Mouse (Mus musculus) forebrain, embryonic 14.5 days (tissue): ENCODE results near the gene Pom121l2. TPM values are rescaled to one million over a fixed set of nuclear protein-coding genes. Genes with fewer than 3 reads are reported as not detected.
"Not testable (repeated sequence)": the region's sequence is repeated elsewhere in the genome, so short reads cannot be mapped to it uniquely, and the experiment has no call there.

Source experiments
- ATAC-seq: fragments of 200-750 bp; cut with Nextera tagmentation; 2 replicates; pipeline ENCODE4 v1.8.0; 2017; ENCODE audit warnings: mild to moderate bottlenecking, moderate library complexity
- DNase-seq: peaks from one replicate; pipeline ENCODE4 v3.0.0-alpha.2; 2015; ENCODE audit warnings: low spot score
- H3K27ac ChIP-seq: fragments of 300-500 bp; sonication (generic); 2 replicates; pipeline ENCODE4 v1.5.1; 2014; ENCODE audit warnings: low read depth, mild to moderate bottlenecking, control low read depth, low read length, moderate library complexity
- H3K27me3 ChIP-seq: fragments of 300-500 bp; sonication (generic); replicated peaks from 2 replicates; pipeline ENCODE4 v1.6.1; 2014; ENCODE audit warnings: low read length, control low read depth, mixed read lengths; ENCODE audit not compliant: control insufficient read depth, insufficient read depth
- H3K36me3 ChIP-seq: fragments of 300-500 bp; sonication (generic); 2 replicates; pipeline ENCODE4 v1.6.1; 2014; ENCODE audit warnings: low read length, control low read depth; ENCODE audit not compliant: control insufficient read depth, insufficient read depth
- H3K4me1 ChIP-seq: fragments of 300-500 bp; sonication (generic); 2 replicates; pipeline ENCODE4 v1.6.1; 2014; ENCODE audit warnings: antibody characterized with exemption, low read length, control low read depth; ENCODE audit not compliant: control insufficient read depth, insufficient read depth
- H3K4me2 ChIP-seq: fragments of 300-500 bp; sonication (generic); 2 replicates; pipeline ENCODE4 v1.6.1; 2014; ENCODE audit warnings: mild to moderate bottlenecking, control low read depth, low read length
- H3K4me3 ChIP-seq: fragments of 300-500 bp; sonication (generic); 2 replicates; pipeline ENCODE4 v1.5.1; 2014; ENCODE audit warnings: low read depth, low read length, control low read depth
- H3K9ac ChIP-seq: fragments of 300-500 bp; sonication (generic); 2 replicates; pipeline ENCODE4 v1.6.1; 2014; ENCODE audit warnings: mild to moderate bottlenecking, low read length, control low read depth, moderate library complexity
- H3K9me3 ChIP-seq: fragments of 300-500 bp; sonication (generic); replicated peaks from 2 replicates; pipeline ENCODE4 v1.6.1; 2016; ENCODE audit warnings: low read length, control low read depth, mixed read lengths; ENCODE audit not compliant: control insufficient read depth
- WGBS: fragments of 180-500 bp; shearing (Covaris S2); extraction: QIAGEN DNeasy Blood & Tissue Kit; methylation state at CpG from one replicate; pipeline ENCODE4 v1.1.7; 2014; 5-methylcytosine and 5-hydroxymethylcytosine counted together
- microRNA-seq: library from miRNA; unstranded; fragments of <30 nt; microRNA quantifications from one replicate; pipeline ENCODE4, GENCODE M21; 2016
- polyA plus RNA-seq: library from polyadenylated mRNA; unstranded; fragments of >200 nt; fragmentation: Nextera tagmentation; extraction: Ambion mirVana; gene quantifications from 2 replicates; pipeline ENCODE4 v1.2.1, GENCODE M21; 2014

Gene Pom121l2
- polyA plus RNA-seq, 1 experiment from 2014 or later = 0.14 TPM

- peak overlapping the region; percentile 85 for H3K27ac ChIP-seq
- no peaks in the 10 kb centered on the region for H3K36me3 ChIP-seq
- H3K9ac ChIP-seq = peak overlapping the region; percentile 58
- under 1% methylated on average over 12 of the region's 14 CpGs for WGBS
- H3K4me3 ChIP-seq = peak overlapping the region; percentile 35
- H3K4me2 ChIP-seq = peak overlapping the region; percentile 64
- H3K4me1 ChIP-seq = peaks cover 8% of the 10 kb centered on the region
- H3K27me3 ChIP-seq = no peaks in the 10 kb centered on the region
- ATAC-seq (no peak), DNase-seq (no peak)
- no peaks in the 10 kb centered on the region for H3K9me3 ChIP-seq
Observed at GRCm38 (mm10) chr13:22034443-22035266, 53.7 kb downstream of the Pom121l2 start.

GRCm38 (mm10) chr13:22035267-22036148 lies 54.5 kb downstream of the Pom121l2 start, which contains the start of the genes Hist1h2ah and Hist1h2bk:
TSS of gene Hist1h2ah (minus strand) at chr13:22035568.
TSS of gene Hist1h2bk (plus strand) at chr13:22035870.
- Histone ChIP-seq H3K4me3 (peak within 1 kb of the TSS; percentile 35), H3K9ac (peak within 1 kb of the TSS; percentile 66), H3K4me2 (peak within 1 kb of the TSS; percentile 64), H3K4me1 (peaks cover 14% of the 10 kb centered on the region), H3K27ac (peak within 1 kb of the TSS; percentile 88)
- DNase-seq = peak; percentile 99
- H3K27me3 ChIP-seq, H3K36me3 ChIP-seq, H3K9me3 ChIP-seq: not testable (repeated sequence)
- peak; percentile 98 for ATAC-seq
- under 1% methylated on average over 23 of the region's 69 CpGs for WGBS

GRCm38 (mm10) chr13:22036149-22036956 lies 55.4 kb downstream of the Pom121l2 start:
- Histone ChIP-seq H3K4me1 (peaks cover 16% of the 10 kb centered on the region), H3K4me3 (peak overlapping the region; percentile 35), H3K9ac (peak overlapping the region; percentile 66), H3K9me3 (no peaks in the 10 kb centered on the region), H3K4me2 (peak overlapping the region; percentile 64), H3K27ac (peak overlapping the region; percentile 88), H3K27me3 (no peaks in the 10 kb centered on the region), H3K36me3 (no peaks in the 10 kb centered on the region)
- WGBS = 1% methylated on average over 18 of the region's 23 CpGs
- DNase-seq (no peak), ATAC-seq (peak; percentile 1; the same call in 1 of the 2 replicates)

- Histone ChIP-seq H3K4me3 (peak overlapping the region; percentile 35), H3K4me1 (peaks cover 18% of the 10 kb centered on the region), H3K27me3 (no peaks in the 10 kb centered on the region), H3K9me3 (no peaks in the 10 kb centered on the region), H3K9ac (peak overlapping the region; percentile 66), H3K4me2 (peak overlapping the region; percentile 64), H3K36me3 (no peaks in the 10 kb centered on the region), H3K27ac (peak overlapping the region; percentile 88)
- 50% methylated on average over 3 of the region's 3 CpGs for WGBS
- ATAC-seq (no peak), DNase-seq (no peak)
Observed at GRCm38 (mm10) chr13:22036986-22037385, 56.0 kb downstream of the Pom121l2 start.

- no peak for ATAC-seq
- Histone ChIP-seq H3K4me1 (peaks cover 21% of the 10 kb centered on the region), H3K4me2 (0 out of 2 replicates have a peak overlapping the region, but pooled peaks have one; percentile 64), H3K9me3 (no peaks in the 10 kb centered on the region), H3K27ac (no peak overlapping the region), H3K36me3 (no peaks in the 10 kb centered on the region), H3K4me3 (no peak overlapping the region), H3K27me3 (no peaks in the 10 kb centered on the region), H3K9ac (no peak overlapping the region)
- 69% methylated on average over 2 of the region's 2 CpGs for whole genome bisulfite sequencing
- DNase-seq = no peak
Observed at GRCm38 (mm10) chr13:22037415-22037814, 56.4 kb downstream of the Pom121l2 start.

Small RNAs within 50 kb of the gene (microRNA-seq; reads per million reads assigned to microRNA genes)
- gene Gm44390 = not detected

Other genes with a start within 250 kb of the Pom121l2 start
- gene Hist1h4j, start 246.1 kb upstream of the Pom121l2 start, polyA plus RNA-seq = 1.7 TPM in 2 replicates
- gene Hist1h4k, start 230.7 kb upstream of the Pom121l2 start, polyA plus RNA-seq = 2.7 and 4.6 TPM in 2 replicates
- gene Hist1h2ak, start 227.4 kb upstream of the Pom121l2 start, polyA plus RNA-seq = 3.4 and 10.8 TPM in 2 replicates
- gene Hist1h2bn, start 227.1 kb upstream of the Pom121l2 start, polyA plus RNA-seq = 0.90 and 2.5 TPM in 2 replicates
- gene Hist1h1b, start 200.6 kb upstream of the Pom121l2 start, polyA plus RNA-seq = 11.0 and 11.1 TPM in 2 replicates
- gene Hist1h3i, start 197.8 kb upstream of the Pom121l2 start, polyA plus RNA-seq = 108 and 166 TPM in 2 replicates
- 6.6 TPM in 1 of 2 replicates, not detected in the other for gene Hist1h2an, start 194.0 kb upstream of the Pom121l2 start, polyA plus RNA-seq
- gene Hist1h2bp, start 193.7 kb upstream of the Pom121l2 start, polyA plus RNA-seq = 0.84 and 1.5 TPM in 2 replicates
- gene Hist1h2bq, start 171.0 kb upstream of the Pom121l2 start, polyA plus RNA-seq = 9.2 and 17.1 TPM in 2 replicates
- gene Hist1h2ao, start 170.7 kb upstream of the Pom121l2 start, polyA plus RNA-seq = not detected in 2 replicates
- not detected in 2 replicates for gene Hist1h4m, start 169.4 kb upstream of the Pom121l2 start, polyA plus RNA-seq
- gene Hist1h4n, start 149.0 kb upstream of the Pom121l2 start, polyA plus RNA-seq = 4.6 and 16.7 TPM in 2 replicates
- 2,010 and 3,186 TPM in 2 replicates for gene Hist1h2ap, start 147.7 kb upstream of the Pom121l2 start, polyA plus RNA-seq
- 9.4 and 17.8 TPM in 2 replicates for gene Hist1h2br, start 147.5 kb upstream of the Pom121l2 start, polyA plus RNA-seq
- gene Zfp184, start 36.1 kb upstream of the Pom121l2 start, polyA plus RNA-seq = 28.3 and 34.9 TPM in 2 replicates
- gene Prss16, start 28.5 kb downstream of the Pom121l2 start, polyA plus RNA-seq = 0.10 TPM in 1 of 2 replicates, not detected in the other
- gene Hist1h2ah, start 54.4 kb downstream of the Pom121l2 start, polyA plus RNA-seq = 4.8 and 8.3 TPM in 2 replicates
- 2.5 and 3.5 TPM in 2 replicates for gene Hist1h2bk, start 54.7 kb downstream of the Pom121l2 start, polyA plus RNA-seq
- 14.0 and 18.0 TPM in 2 replicates for gene Hist1h4i, start 60.2 kb downstream of the Pom121l2 start, polyA plus RNA-seq
- gene Hist1h2ag, start 61.8 kb downstream of the Pom121l2 start, polyA plus RNA-seq = 20.4 and 37.4 TPM in 2 replicates
- gene Hist1h2bj, start 62.0 kb downstream of the Pom121l2 start, polyA plus RNA-seq = 3.0 and 7.0 TPM in 2 replicates
- gene Vmn1r188, start 103.2 kb downstream of the Pom121l2 start, polyA plus RNA-seq = not detected in 2 replicates
- gene Vmn1r189, start 124.6 kb downstream of the Pom121l2 start, polyA plus RNA-seq = not detected in 2 replicates
- not detected in 2 replicates for gene Vmn1r191, start 202.8 kb downstream of the Pom121l2 start, polyA plus RNA-seq
- gene Vmn1r192, start 209.9 kb downstream of the Pom121l2 start, polyA plus RNA-seq = not detected in 2 replicates
- gene Vmn1r193, start 242.0 kb downstream of the Pom121l2 start, polyA plus RNA-seq = not detected in 2 replicates